Mouse (Mus musculus) heart, adult 2 months (tissue): ENCODE measurements at regions not wholly inside any gene's neighbourhood (a gene's known extent, or its start where the extent isn't known, plus 50 kb on each side); places are given as distances from the start of the nearest gene placed in this dataset.

Source experiments
- CTCF ChIP-seq: fragments of 200-600 bp; IDR thresholded peaks from 2 replicates; pipeline ENCODE4 v1.8.1; 2022; ENCODE audit warnings: antibody characterized with exemption, mild to moderate bottlenecking, moderate library complexity
- EP300 ChIP-seq: fragments of 200-500 bp; IDR thresholded peaks from 2 replicates; pipeline ENCODE4 v1.6.1; 2011; ENCODE audit warnings: low read depth, low read length, control low read depth; ENCODE audit not compliant: insufficient read depth
- POLR2A ChIP-seq: fragments of 200-500 bp; IDR thresholded peaks from 2 replicates; pipeline ENCODE4 v1.6.1; 2011; ENCODE audit warnings: mild to moderate bottlenecking, low read depth, low read length, control low read depth; ENCODE audit not compliant: insufficient read depth

DNA sequence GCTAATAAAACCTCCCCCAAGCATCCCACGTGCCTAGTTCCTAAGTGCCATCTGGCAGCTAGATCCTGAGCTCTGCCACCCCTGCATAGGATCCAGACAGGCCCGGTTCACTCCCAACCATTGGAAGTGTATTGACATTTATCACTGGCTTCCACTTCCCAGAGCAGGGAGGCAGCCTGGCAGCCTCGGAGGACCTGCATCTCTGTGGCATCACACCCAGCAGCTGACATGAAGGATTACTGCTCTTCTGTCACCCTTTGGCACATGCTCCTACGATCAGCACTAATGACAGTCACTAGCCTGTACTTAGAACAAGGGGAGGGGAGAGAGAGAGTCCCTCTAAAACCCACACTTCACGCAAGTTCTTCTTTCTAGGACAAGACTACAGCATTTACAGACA lies 152.7 kb downstream of the Kdr start:
- TF ChIP-seq POLR2A, result no peak
- TF ChIP-seq EP300, result no peak
- no peak for TF ChIP-seq CTCF
